Mouse (Mus musculus): Measurements from ENCODE around the gene Klc2. TPM values are rescaled to one million over a fixed set of nuclear protein-coding genes. Genes with fewer than 3 reads are reported as not detected.

Gene Klc2
- total and polyA plus RNA-seq, 3 experiments: 7.3 to 30.3 TPM; not detected in 1

DNA sequence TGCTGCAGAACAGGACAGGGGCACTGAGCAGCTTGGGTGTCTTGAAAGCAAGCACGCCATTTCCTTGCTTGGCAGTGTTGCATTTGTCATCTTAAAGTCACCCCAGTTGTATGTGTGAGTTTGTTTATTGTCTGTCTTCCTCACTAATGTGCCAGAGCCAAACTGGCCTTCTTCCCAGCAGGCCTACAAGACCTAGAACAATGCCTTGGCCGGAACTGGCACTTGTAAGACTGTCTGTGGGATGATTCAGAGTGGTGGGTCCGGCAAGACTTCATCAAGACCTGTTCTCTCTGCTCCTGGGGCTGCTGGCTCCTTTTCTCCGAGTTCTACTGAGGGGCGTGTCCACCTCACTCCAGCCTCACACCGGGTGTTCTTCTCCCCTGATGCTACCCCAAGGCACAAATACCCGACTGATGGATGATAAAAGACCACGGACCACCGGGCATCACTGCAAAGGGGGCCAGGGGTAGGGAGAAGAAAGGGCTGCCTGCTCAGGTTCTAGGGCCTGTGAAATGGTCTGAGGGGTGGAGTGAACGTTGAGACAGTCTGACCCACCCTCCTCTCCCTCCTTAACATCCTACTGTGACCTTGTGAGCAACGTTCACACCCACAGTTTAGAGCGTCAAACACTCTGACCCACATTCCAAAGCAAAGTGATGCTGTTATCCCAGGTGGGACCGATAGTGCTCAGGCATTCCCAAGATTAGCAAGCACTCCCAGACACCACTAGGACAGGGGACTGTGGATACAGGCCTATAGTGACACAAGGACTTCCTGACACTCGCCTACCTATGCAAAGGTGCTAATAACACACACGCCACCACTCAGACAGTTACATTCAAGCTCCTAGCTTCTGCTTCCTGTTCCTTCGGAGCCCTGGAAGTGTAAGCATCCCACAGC, 60.2 kb downstream of the Klc2 start:
- Histone ChIP-seq H3K27me3 (ENCODE audit: control insufficient read depth in 1 of 2, insufficient read depth in 2 of 2, low read length in 2 of 2) (no peaks in the 10 kb centered on the region), H3K9ac (ENCODE audit: control insufficient read depth, low read depth, low read length, poor library complexity, severe bottlenecking) (no peak overlapping the region), H3K4me1 (ENCODE audit: control insufficient read depth in 1 of 2, insufficient read depth in 2 of 2, low read length in 2 of 2) (peaks cover 7 to 48% of the 10 kb centered on the region in 2 experiments; a peak in 3 of 4 replicates), H3K36me3 (ENCODE audit: control insufficient read depth in 1 of 2, insufficient read depth in 2 of 2, low read length in 2 of 2) (peaks cover 0 to 24% of the 10 kb centered on the region in 2 experiments; a peak in 2 of 4 replicates), H3K27ac (ENCODE audit: control insufficient read depth, low read depth, low read length) (no peak overlapping the region), H3K79me2 (ENCODE audit: control insufficient read depth, insufficient read depth, low read length, poor library complexity) (no peaks in the 10 kb centered on the region), H3K4me3 (ENCODE audit: control insufficient read depth in 1 of 2, insufficient read depth in 1 of 2, low read depth in 2 of 2, low read length in 2 of 2) (no peak overlapping the region), H3K9me3 (replicated peaks; ENCODE audit: insufficient read depth, low read length) (no peaks in the 10 kb centered on the region)
- no peak for DNase-seq (ENCODE audit: low read depth, low spot score)
- no peak for TF ChIP-seq POLR2A (IDR thresholded peaks at IDR 0.05; ENCODE audit: control insufficient read depth in 1 of 2, insufficient read depth in 1 of 2, low read depth in 1 of 2, low read length in 2 of 2, poor library complexity in 1 of 2)
- TF ChIP-seq KAT2A (conservative IDR thresholded peaks at IDR 0.05; ENCODE audit: low read depth, low read length): no peak
- TF ChIP-seq NELFE (IDR thresholded peaks at IDR 0.05; ENCODE audit: low read depth, low read length): no peak
- TF ChIP-seq CTCF (IDR thresholded peaks at IDR 0.05 in 2 of 3, conservative IDR thresholded peaks at IDR 0.05 in 1 of 3; ENCODE audit: control insufficient read depth in 1 of 3, insufficient read depth in 1 of 3, low read depth in 2 of 3, low read length in 3 of 3, poor library complexity in 1 of 3, severe bottlenecking in 1 of 3): no peak
- TF ChIP-seq GABPA (IDR thresholded peaks at IDR 0.05; ENCODE audit: low read depth, low read length): no peak
- no peak for TF ChIP-seq SMC3 (IDR thresholded peaks at IDR 0.05; ENCODE audit: low read depth, low read length)
- TF ChIP-seq ZMIZ1 (IDR thresholded peaks at IDR 0.05; ENCODE audit: low read depth, low read length): no peak
- no peak for TF ChIP-seq CHD1 (IDR thresholded peaks at IDR 0.05; ENCODE audit: low read depth, low read length)
- TF ChIP-seq JUND (IDR thresholded peaks at IDR 0.05; ENCODE audit: low read depth, low read length): no peak
- no peak for TF ChIP-seq MXI1 (IDR thresholded peaks at IDR 0.05; ENCODE audit: low read depth, low read length)
- TF ChIP-seq MAFK (IDR thresholded peaks at IDR 0.05; ENCODE audit: borderline replicate concordance, low read depth, low read length): no peak
- no peak for TF ChIP-seq CHD2 (IDR thresholded peaks at IDR 0.05; ENCODE audit: low read length)
- no peak for TF ChIP-seq ZKSCAN1 (IDR thresholded peaks at IDR 0.05; ENCODE audit: low read depth, low read length)
- TF ChIP-seq ZC3H11A (IDR thresholded peaks at IDR 0.05; ENCODE audit: low read depth, low read length): no peak
- no peak for TF ChIP-seq TCF12 (IDR thresholded peaks at IDR 0.05; ENCODE audit: low read depth, low read length)
- TF ChIP-seq MEF2A (IDR thresholded peaks at IDR 0.05; ENCODE audit: extremely low read depth, insufficient replicate concordance, low read depth, low read length, poor library complexity, severe bottlenecking): no peak
- no peak for TF ChIP-seq EP300 (IDR thresholded peaks at IDR 0.05; ENCODE audit: low read depth in 1 of 2, low read length in 2 of 2)
- TF ChIP-seq E2F4 (IDR thresholded peaks at IDR 0.05; ENCODE audit: borderline replicate concordance, low read depth, low read length): no peak

Other genes with a start within 250 kb of the Klc2 start
- gene Actn3, start 240.7 kb downstream of the Klc2 start, total RNA-seq (2012; rRNA removed): 1.0 and 1.3 TPM in 2 replicates
- under 1 TPM in 1 of 2 experiments, not detected in 1; 0.65 TPM for gene Actn3, start 240.7 kb downstream of the Klc2 start, polyA plus RNA-seq (2012; ENCODE audit: insufficient read depth in 1 of 2, insufficient read length in 2 of 2, low read depth in 1 of 2, low replicate concordance in 2 of 2, missing spikeins in 1 of 2)
- gene Zdhhc24, start 239.9 kb downstream of the Klc2 start, total RNA-seq (2012; rRNA removed): 12.9 and 15.8 TPM in 2 replicates
- gene Zdhhc24, start 239.9 kb downstream of the Klc2 start, polyA plus RNA-seq (2012; ENCODE audit: insufficient read depth in 1 of 2, insufficient read length in 2 of 2, low read depth in 1 of 2, low replicate concordance in 2 of 2, missing spikeins in 1 of 2): 10 to 100 TPM in 1 of 2 experiments, not detected in 1; 21.1 TPM
- gene Bbs1, start 211.9 kb downstream of the Klc2 start, total RNA-seq (2012; rRNA removed): 1.2 and 1.4 TPM in 2 replicates
- gene Bbs1, start 211.9 kb downstream of the Klc2 start, polyA plus RNA-seq (2012; ENCODE audit: insufficient read depth in 1 of 2, insufficient read length in 2 of 2, low read depth in 1 of 2, low replicate concordance in 2 of 2, missing spikeins in 1 of 2): 1 to 10 TPM in 1 of 2 experiments, not detected in 1; 1.9 TPM
- 58.7 and 59.4 TPM in 2 replicates for gene Dpp3, start 190.3 kb downstream of the Klc2 start, total RNA-seq (2012; rRNA removed)
- gene Dpp3, start 190.3 kb downstream of the Klc2 start, polyA plus RNA-seq (2012; ENCODE audit: insufficient read depth in 1 of 2, insufficient read length in 2 of 2, low read depth in 1 of 2, low replicate concordance in 2 of 2, missing spikeins in 1 of 2): 10 to 100 TPM in 1 of 2 experiments, not detected in 1; 82.7 TPM
- gene Peli3, start 175.4 kb downstream of the Klc2 start, total RNA-seq (2012; rRNA removed): 0.08 TPM in 1 of 2 replicates, not detected in the other
- gene Peli3, start 175.4 kb downstream of the Klc2 start, polyA plus RNA-seq (2012; ENCODE audit: insufficient read depth in 1 of 2, insufficient read length in 2 of 2, low read depth in 1 of 2, low replicate concordance in 2 of 2, missing spikeins in 1 of 2): under 1 TPM in 1 of 2 experiments, not detected in 1; 0.33 TPM
- gene Mrpl11, start 156.4 kb downstream of the Klc2 start, total RNA-seq (2012; rRNA removed): 98.5 and 108 TPM in 2 replicates
- 100 to 1,000 TPM; 124 to 317 TPM for gene Mrpl11, start 156.4 kb downstream of the Klc2 start, polyA plus RNA-seq (2012; ENCODE audit: insufficient read depth in 1 of 2, insufficient read length in 2 of 2, low read depth in 1 of 2, low replicate concordance in 2 of 2, missing spikeins in 1 of 2)
- gene Npas4, start 128.2 kb downstream of the Klc2 start, total RNA-seq (2012; rRNA removed): not detected in 2 replicates
- gene Npas4, start 128.2 kb downstream of the Klc2 start, polyA plus RNA-seq (2012; ENCODE audit: insufficient read depth in 1 of 2, insufficient read length in 2 of 2, low read depth in 1 of 2, low replicate concordance in 2 of 2, missing spikeins in 1 of 2): not detected
- gene Slc29a2, start 94.7 kb downstream of the Klc2 start, total RNA-seq (2012; rRNA removed): 2.1 and 3.2 TPM in 2 replicates
- gene Slc29a2, start 94.7 kb downstream of the Klc2 start, polyA plus RNA-seq (2012; ENCODE audit: insufficient read depth in 1 of 2, insufficient read length in 2 of 2, low read depth in 1 of 2, low replicate concordance in 2 of 2, missing spikeins in 1 of 2): 10 to 100 TPM in 1 of 2 experiments, not detected in 1; 10.9 TPM
- 6.9 and 7.8 TPM in 2 replicates for gene B4gat1, start 79.7 kb downstream of the Klc2 start, total RNA-seq (2012; rRNA removed)
- gene B4gat1, start 79.7 kb downstream of the Klc2 start, polyA plus RNA-seq (2012; ENCODE audit: insufficient read depth in 1 of 2, insufficient read length in 2 of 2, low read depth in 1 of 2, low replicate concordance in 2 of 2, missing spikeins in 1 of 2): 1 to 10 TPM in 1 of 2 experiments, not detected in 1; 9.6 TPM
- 1.1 and 2.1 TPM in 2 replicates for gene AC124502.3, start 79.7 kb downstream of the Klc2 start, total RNA-seq (2012; rRNA removed)
- gene AC124502.3, start 79.7 kb downstream of the Klc2 start, polyA plus RNA-seq (2012; ENCODE audit: insufficient read depth in 1 of 2, insufficient read length in 2 of 2, low read depth in 1 of 2, low replicate concordance in 2 of 2, missing spikeins in 1 of 2): under 1 TPM in 1 of 2 experiments, not detected in 1; 0.75 TPM
- gene Brms1, start 77.2 kb downstream of the Klc2 start, total RNA-seq (2012; rRNA removed): 22.3 and 29.6 TPM in 2 replicates
- gene Brms1, start 77.2 kb downstream of the Klc2 start, polyA plus RNA-seq (2012; ENCODE audit: insufficient read depth in 1 of 2, insufficient read length in 2 of 2, low read depth in 1 of 2, low replicate concordance in 2 of 2, missing spikeins in 1 of 2): 10 to 100 TPM in 1 of 2 experiments, not detected in 1; 78.6 TPM
- 0.33 and 0.42 TPM in 2 replicates for gene Rin1, start 68.1 kb downstream of the Klc2 start, total RNA-seq (2012; rRNA removed)
- 1 to 10 TPM in 1 of 2 experiments, not detected in 1; 1.3 TPM for gene Rin1, start 68.1 kb downstream of the Klc2 start, polyA plus RNA-seq (2012; ENCODE audit: insufficient read depth in 1 of 2, insufficient read length in 2 of 2, low read depth in 1 of 2, low replicate concordance in 2 of 2, missing spikeins in 1 of 2)
- 0.23 and 0.27 TPM in 2 replicates for gene Cd248, start 50.5 kb downstream of the Klc2 start, total RNA-seq (2012; rRNA removed)
- gene Cd248, start 50.5 kb downstream of the Klc2 start, polyA plus RNA-seq (2012; ENCODE audit: insufficient read depth in 1 of 2, insufficient read length in 2 of 2, low read depth in 1 of 2, low replicate concordance in 2 of 2, missing spikeins in 1 of 2): under 1 TPM in 1 of 2 experiments, not detected in 1; 0.86 TPM
- 0.29 TPM in 1 of 2 replicates, not detected in the other for gene Tmem151a, start 33.0 kb downstream of the Klc2 start, total RNA-seq (2012; rRNA removed)
- under 1 TPM in 1 of 2 experiments, not detected in 1; 0.63 TPM for gene Tmem151a, start 33.0 kb downstream of the Klc2 start, polyA plus RNA-seq (2012; ENCODE audit: insufficient read depth in 1 of 2, insufficient read length in 2 of 2, low read depth in 1 of 2, low replicate concordance in 2 of 2, missing spikeins in 1 of 2)
- 57.5 and 64.3 TPM in 2 replicates for gene Yif1a, start 30.0 kb downstream of the Klc2 start, total RNA-seq (2012; rRNA removed)
- gene Yif1a, start 30.0 kb downstream of the Klc2 start, polyA plus RNA-seq (2012; ENCODE audit: insufficient read depth in 1 of 2, insufficient read length in 2 of 2, low read depth in 1 of 2, low replicate concordance in 2 of 2, missing spikeins in 1 of 2): 10 to 100 TPM in 1 of 2 experiments, not detected in 1; 54.0 TPM
- 0.65 and 1.0 TPM in 2 replicates for gene Cnih2, start 20.0 kb downstream of the Klc2 start, total RNA-seq (2012; rRNA removed)
- 1 to 10 TPM in 1 of 2 experiments, not detected in 1; 2.7 TPM for gene Cnih2, start 20.0 kb downstream of the Klc2 start, polyA plus RNA-seq (2012; ENCODE audit: insufficient read depth in 1 of 2, insufficient read length in 2 of 2, low read depth in 1 of 2, low replicate concordance in 2 of 2, missing spikeins in 1 of 2)
- gene Rab1b, start 11.5 kb downstream of the Klc2 start, total RNA-seq (2012; rRNA removed): 86.4 and 94.9 TPM in 2 replicates
- gene Rab1b, start 11.5 kb downstream of the Klc2 start, polyA plus RNA-seq (2012; ENCODE audit: insufficient read depth in 1 of 2, insufficient read length in 2 of 2, low read depth in 1 of 2, low replicate concordance in 2 of 2, missing spikeins in 1 of 2): 100 to 1,000 TPM in 1 of 2 experiments, not detected in 1; 162 TPM
- gene Pacs1, start 154.6 kb upstream of the Klc2 start, total RNA-seq (2012; rRNA removed): 5.7 TPM in 2 replicates
- 10 to 100 TPM in 1 of 2 experiments, not detected in 1; 19.9 TPM for gene Pacs1, start 154.6 kb upstream of the Klc2 start, polyA plus RNA-seq (2012; ENCODE audit: insufficient read depth in 1 of 2, insufficient read length in 2 of 2, low read depth in 1 of 2, low replicate concordance in 2 of 2, missing spikeins in 1 of 2)
- gene Sf3b2, start 176.9 kb upstream of the Klc2 start, total RNA-seq (2012; rRNA removed): 178 and 180 TPM in 2 replicates
- gene Sf3b2, start 176.9 kb upstream of the Klc2 start, polyA plus RNA-seq (2012; ENCODE audit: insufficient read depth in 1 of 2, insufficient read length in 2 of 2, low read depth in 1 of 2, low replicate concordance in 2 of 2, missing spikeins in 1 of 2): 100 to 1,000 TPM; 259 to 331 TPM
- gene Gal3st3, start 179.8 kb upstream of the Klc2 start, total RNA-seq (2012; rRNA removed): not detected in 2 replicates
- under 1 TPM in 1 of 2 experiments, not detected in 1; 0.04 TPM for gene Gal3st3, start 179.8 kb upstream of the Klc2 start, polyA plus RNA-seq (2012; ENCODE audit: insufficient read depth in 1 of 2, insufficient read length in 2 of 2, low read depth in 1 of 2, low replicate concordance in 2 of 2, missing spikeins in 1 of 2)
- not detected in 2 replicates for gene Catsper1, start 217.2 kb upstream of the Klc2 start, total RNA-seq (2012; rRNA removed)
- gene Catsper1, start 217.2 kb upstream of the Klc2 start, polyA plus RNA-seq (2012; ENCODE audit: insufficient read depth in 1 of 2, insufficient read length in 2 of 2, low read depth in 1 of 2, low replicate concordance in 2 of 2, missing spikeins in 1 of 2): not detected
- gene Cst6, start 231.0 kb upstream of the Klc2 start, total RNA-seq (2012; rRNA removed): not detected in 2 replicates
- under 1 TPM in 1 of 2 experiments, not detected in 1; 0.26 TPM for gene Cst6, start 231.0 kb upstream of the Klc2 start, polyA plus RNA-seq (2012; ENCODE audit: insufficient read depth in 1 of 2, insufficient read length in 2 of 2, low read depth in 1 of 2, low replicate concordance in 2 of 2, missing spikeins in 1 of 2)
- 110 and 129 TPM in 2 replicates for gene Eif1ad, start 248.2 kb upstream of the Klc2 start, total RNA-seq (2012; rRNA removed)
- 100 to 1,000 TPM in 1 of 2 experiments, not detected in 1; 121 TPM for gene Eif1ad, start 248.2 kb upstream of the Klc2 start, polyA plus RNA-seq (2012; ENCODE audit: insufficient read depth in 1 of 2, insufficient read length in 2 of 2, low read depth in 1 of 2, low replicate concordance in 2 of 2, missing spikeins in 1 of 2)
- 207 and 211 TPM in 2 replicates for gene Banf1, start 248.6 kb upstream of the Klc2 start, total RNA-seq (2012; rRNA removed)
- gene Banf1, start 248.6 kb upstream of the Klc2 start, polyA plus RNA-seq (2012; ENCODE audit: insufficient read depth in 1 of 2, insufficient read length in 2 of 2, low read depth in 1 of 2, low replicate concordance in 2 of 2, missing spikeins in 1 of 2): 1,000 to 10,000 TPM in 1 of 2 experiments, 100 to 1,000 TPM in 1; 644 to 1,168 TPM

Measured in MEL (cell line).